Mouse (Mus musculus): ENCODE measurements around the gene Ubald2. TPM values are rescaled to one million over a fixed set of nuclear protein-coding genes. Genes with fewer than 3 reads are reported as not detected.

The Ubald2 gene
- polyA plus RNA-seq, 1 experiment: 76.4 TPM

GRCm38 (mm10) chr11:116417054-116417453 is 16.8 kb upstream of the Ubald2 start:
- Histone ChIP-seq H3K36me3 (ENCODE audit: control insufficient read depth, insufficient read depth, low read length) (no peaks in the 10 kb centered on the region), H3K4me3 (ENCODE audit: control insufficient read depth, low read depth, low read length) (no peak overlapping the region), H3K27me3 (ENCODE audit: control insufficient read depth, insufficient read depth, low read length) (no peaks in the 10 kb centered on the region), H3K27ac (ENCODE audit: control insufficient read depth, insufficient read depth, low read depth, low read length) (no peak overlapping the region), H3K4me1 (ENCODE audit: control insufficient read depth, insufficient read depth, low read length) (peaks cover 9% of the 10 kb centered on the region)
- TF ChIP-seq CTCF (IDR thresholded peaks at IDR 0.05; ENCODE audit: control insufficient read depth, insufficient read depth, insufficient replicate concordance, low read depth, low read length): no peak
- no peak for TF ChIP-seq POLR2A (IDR thresholded peaks at IDR 0.05; ENCODE audit: control insufficient read depth, low read depth, low read length)

- Histone ChIP-seq H3K4me1 (ENCODE audit: control insufficient read depth, insufficient read depth, low read length) (peaks cover 3% of the 10 kb centered on the region), H3K27me3 (ENCODE audit: control insufficient read depth, insufficient read depth, low read length) (no peaks in the 10 kb centered on the region), H3K36me3 (ENCODE audit: control insufficient read depth, insufficient read depth, low read length) (no peaks in the 10 kb centered on the region), H3K4me3 (ENCODE audit: control insufficient read depth, low read depth, low read length) (no peak overlapping the region), H3K27ac (ENCODE audit: control insufficient read depth, insufficient read depth, low read depth, low read length) (no peak overlapping the region)
- TF ChIP-seq POLR2A (IDR thresholded peaks at IDR 0.05; ENCODE audit: control insufficient read depth, low read depth, low read length) (no peak), CTCF (IDR thresholded peaks at IDR 0.05; ENCODE audit: control insufficient read depth, insufficient read depth, insufficient replicate concordance, low read depth, low read length) (no peak)
These were observed 15.6 kb upstream of the Ubald2 start for GRCm38 (mm10) chr11:116418194-116418840.

- Histone ChIP-seq H3K36me3 (ENCODE audit: control insufficient read depth, insufficient read depth, low read length) (no peaks in the 10 kb centered on the region), H3K4me3 (ENCODE audit: control insufficient read depth, low read depth, low read length) (no peak overlapping the region), H3K27me3 (ENCODE audit: control insufficient read depth, insufficient read depth, low read length) (no peaks in the 10 kb centered on the region), H3K4me1 (ENCODE audit: control insufficient read depth, insufficient read depth, low read length) (no peaks in the 10 kb centered on the region; the same call in 1 of the 2 replicates), H3K27ac (ENCODE audit: control insufficient read depth, insufficient read depth, low read depth, low read length) (no peak overlapping the region)
- TF ChIP-seq POLR2A (IDR thresholded peaks at IDR 0.05; ENCODE audit: control insufficient read depth, low read depth, low read length): no peak
- no peak for TF ChIP-seq CTCF (IDR thresholded peaks at IDR 0.05; ENCODE audit: control insufficient read depth, insufficient read depth, insufficient replicate concordance, low read depth, low read length)
These were observed 14.9 kb upstream of the Ubald2 start for GRCm38 (mm10) chr11:116418841-116419462.

- H3K4me1 ChIP-seq (ENCODE audit: control insufficient read depth, insufficient read depth, low read length): no peaks in the 10 kb centered on the region
- H3K27me3 ChIP-seq (ENCODE audit: control insufficient read depth, insufficient read depth, low read length): no peaks in the 10 kb centered on the region
- H3K36me3 ChIP-seq (ENCODE audit: control insufficient read depth, insufficient read depth, low read length): no peaks in the 10 kb centered on the region
- no peak overlapping the region for H3K4me3 ChIP-seq (ENCODE audit: control insufficient read depth, low read depth, low read length)
- H3K27ac ChIP-seq (ENCODE audit: control insufficient read depth, insufficient read depth, low read depth, low read length): no peak overlapping the region
- TF ChIP-seq CTCF (IDR thresholded peaks at IDR 0.05; ENCODE audit: control insufficient read depth, insufficient read depth, insufficient replicate concordance, low read depth, low read length): no peak
- TF ChIP-seq POLR2A (IDR thresholded peaks at IDR 0.05; ENCODE audit: control insufficient read depth, low read depth, low read length): no peak
These were observed 12.8 kb upstream of the Ubald2 start for GRCm38 (mm10) chr11:116421102-116421501.

- Histone ChIP-seq H3K27ac (ENCODE audit: control insufficient read depth, insufficient read depth, low read depth, low read length) (no peak overlapping the region), H3K4me3 (ENCODE audit: control insufficient read depth, low read depth, low read length) (no peak overlapping the region), H3K4me1 (ENCODE audit: control insufficient read depth, insufficient read depth, low read length) (no peaks in the 10 kb centered on the region), H3K36me3 (ENCODE audit: control insufficient read depth, insufficient read depth, low read length) (no peaks in the 10 kb centered on the region), H3K27me3 (ENCODE audit: control insufficient read depth, insufficient read depth, low read length) (no peaks in the 10 kb centered on the region)
- TF ChIP-seq POLR2A (IDR thresholded peaks at IDR 0.05; ENCODE audit: control insufficient read depth, low read depth, low read length): no peak
- TF ChIP-seq CTCF (IDR thresholded peaks at IDR 0.05; ENCODE audit: control insufficient read depth, insufficient read depth, insufficient replicate concordance, low read depth, low read length): no peak
These were observed 11.3 kb upstream of the Ubald2 start for GRCm38 (mm10) chr11:116422562-116422961.

DNA sequence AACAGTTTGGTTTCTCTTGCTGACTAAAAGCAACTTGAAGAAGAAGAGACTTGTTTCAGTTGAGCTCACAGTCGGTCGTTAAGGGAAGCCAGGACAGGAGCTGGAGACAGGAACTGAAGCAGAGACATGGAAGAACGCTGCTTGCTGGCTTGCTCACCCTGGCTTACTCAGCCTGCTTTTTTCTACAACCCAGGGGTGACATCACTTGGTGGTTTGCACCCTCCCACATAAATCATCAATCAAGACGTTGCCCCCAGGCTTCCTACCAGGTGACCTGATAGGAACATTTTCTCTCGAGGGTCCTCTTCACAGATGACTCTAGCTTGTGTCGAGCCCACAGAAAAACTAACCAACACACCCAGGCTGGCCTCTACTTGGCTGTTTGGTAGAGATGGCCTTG is 10.7 kb upstream of the Ubald2 start:
- H3K27ac ChIP-seq (ENCODE audit: control insufficient read depth, insufficient read depth, low read depth, low read length): no peak overlapping the region
- H3K27me3 ChIP-seq (ENCODE audit: control insufficient read depth, insufficient read depth, low read length): no peaks in the 10 kb centered on the region
- TF ChIP-seq POLR2A (IDR thresholded peaks at IDR 0.05; ENCODE audit: control insufficient read depth, low read depth, low read length): no peak
- TF ChIP-seq CTCF (IDR thresholded peaks at IDR 0.05; ENCODE audit: control insufficient read depth, insufficient read depth, insufficient replicate concordance, low read depth, low read length): no peak
- H3K36me3 ChIP-seq (ENCODE audit: control insufficient read depth, insufficient read depth, low read length): no peaks in the 10 kb centered on the region
- no peak overlapping the region for H3K4me3 ChIP-seq (ENCODE audit: control insufficient read depth, low read depth, low read length)
- no peaks in the 10 kb centered on the region for H3K4me1 ChIP-seq (ENCODE audit: control insufficient read depth, insufficient read depth, low read length)

GRCm38 (mm10) chr11:116423782-116424620 is 9.9 kb upstream of the Ubald2 start:
- Histone ChIP-seq H3K27me3 (ENCODE audit: control insufficient read depth, insufficient read depth, low read length) (no peaks in the 10 kb centered on the region), H3K36me3 (ENCODE audit: control insufficient read depth, insufficient read depth, low read length) (no peaks in the 10 kb centered on the region), H3K4me1 (ENCODE audit: control insufficient read depth, insufficient read depth, low read length) (no peaks in the 10 kb centered on the region), H3K27ac (ENCODE audit: control insufficient read depth, insufficient read depth, low read depth, low read length) (no peak overlapping the region), H3K4me3 (ENCODE audit: control insufficient read depth, low read depth, low read length) (no peak overlapping the region)
- no peak for TF ChIP-seq POLR2A (IDR thresholded peaks at IDR 0.05; ENCODE audit: control insufficient read depth, low read depth, low read length)
- TF ChIP-seq CTCF (IDR thresholded peaks at IDR 0.05; ENCODE audit: control insufficient read depth, insufficient read depth, insufficient replicate concordance, low read depth, low read length): no peak
